In genomic region chr5:86172449-86173161, GRCm38 (mm10) we compare ENCODE assay signal across 8 mouse cellular contexts. TPM values are rescaled to one million over a fixed set of nuclear protein-coding genes. Genes with fewer than 3 reads are reported as not detected.
DNase-seq lines count a peak whose midpoint lies in the region; ATAC-seq and TF ChIP-seq lines count a peak whose summit lies in the region.

Uba6 (minus strand) TSS chr5:86172803.

- peak; percentile 98 to 99 for DNase-seq in heart, postnatal 10 days
- peak; percentile 98 for DNase-seq in large intestine, adult 2 months (ENCODE audit: low read depth, low spot score)
- DNase-seq in liver, postnatal 0 days = peak; percentile 100
- DNase-seq in testis, postnatal 10 days (ENCODE audit: low spot score) = peak; percentile 100

- H3K27ac ChIP-seq in ES-Bruce4 (ENCODE audit: insufficient read depth, low read length) = peak within 1 kb of the TSS; percentile 65
- peak within 1 kb of the TSS; percentile 94 for H3K27ac ChIP-seq in forebrain, embryonic 13.5 days
- peak within 1 kb of the TSS; percentile 82 for H3K27ac ChIP-seq in liver, postnatal 0 days (ENCODE audit: low read depth)
- peak within 1 kb of the TSS; percentile 95 for H3K27ac ChIP-seq in neural tube, embryonic 14.5 days (ENCODE audit: low read depth, low read length)

- H3K9me3 ChIP-seq in ES-Bruce4 (replicated peaks; ENCODE audit: control insufficient read depth, insufficient read depth, low read length, poor library complexity, severe bottlenecking) = no peaks in the 10 kb centered on the region
- no peaks in the 10 kb centered on the region for H3K9me3 ChIP-seq in forebrain, embryonic 13.5 days (replicated peaks)
- no peaks in the 10 kb centered on the region for H3K9me3 ChIP-seq in liver, postnatal 0 days (ENCODE audit: low read length)
- no peaks in the 10 kb centered on the region for H3K9me3 ChIP-seq in neural tube, embryonic 14.5 days (ENCODE audit: control insufficient read depth, low read length)

- TF ChIP-seq POLR2A in ES-Bruce4 (IDR thresholded peaks at IDR 0.05; ENCODE audit: insufficient read depth, low read length) = peak; percentile 86

- H3K4me1 ChIP-seq in ES-Bruce4 (ENCODE audit: control insufficient read depth, insufficient read depth, low read length) = peaks cover 2% of the 10 kb centered on the region
- H3K4me1 ChIP-seq in forebrain, embryonic 13.5 days = peaks cover 10% of the 10 kb centered on the region
- peaks cover 8% of the 10 kb centered on the region for H3K4me1 ChIP-seq in liver, postnatal 0 days (ENCODE audit: insufficient read depth)
- peaks cover 9% of the 10 kb centered on the region; the same call in 1 of the 2 replicates for H3K4me1 ChIP-seq in neural tube, embryonic 14.5 days (ENCODE audit: control insufficient read depth, insufficient read depth, low read length)

- H3K9ac ChIP-seq in ES-Bruce4 (ENCODE audit: low read depth, poor library complexity, severe bottlenecking) = peak within 1 kb of the TSS; percentile 65
- H3K9ac ChIP-seq in forebrain, embryonic 13.5 days = peak within 1 kb of the TSS; percentile 86
- peak within 1 kb of the TSS; percentile 66 for H3K9ac ChIP-seq in liver, postnatal 0 days (replicated peaks)
- peak within 1 kb of the TSS; percentile 92 for H3K9ac ChIP-seq in neural tube, embryonic 14.5 days (replicated peaks; ENCODE audit: low read depth, low read length)

- no peak for TF ChIP-seq CTCF in ES-Bruce4 (IDR thresholded peaks at IDR 0.05; ENCODE audit: low read depth, low read length)
- TF ChIP-seq CTCF in liver, postnatal 0 days (IDR thresholded peaks at IDR 0.05; ENCODE audit: low read depth) = no peak

- intact Hi-C loops in heart, postnatal 10 days (cut with DNase I) = loop anchor here (2.0 to 10.0 kb wide), 2 partner anchors 108 to 632 kb away; partner anchors contain the start of genes Cenpc1 and Ythdc1

- H3K4me3 ChIP-seq in ES-Bruce4 (ENCODE audit: low read depth, low read length) = peak within 1 kb of the TSS; percentile 78
- H3K4me3 ChIP-seq in forebrain, embryonic 13.5 days = peak within 1 kb of the TSS; percentile 84
- H3K4me3 ChIP-seq in liver, postnatal 0 days (ENCODE audit: low read depth, low read length) = peak within 1 kb of the TSS; percentile 70
- H3K4me3 ChIP-seq in neural tube, embryonic 14.5 days (ENCODE audit: low read depth, low read length) = peak within 1 kb of the TSS; percentile 90

- ATAC-seq in cerebellum, adult (ENCODE audit: insufficient number of reproducible peaks, low FRiP score, low TSS enrichment) = peak; percentile 97
- peak; percentile 99 for ATAC-seq in forebrain, embryonic 13.5 days
- ATAC-seq in liver, postnatal 0 days = peak; percentile 99
- ATAC-seq in neural tube, embryonic 14.5 days (ENCODE audit: low read depth) = peak; percentile 99

- peaks cover 4% of the 10 kb centered on the region for H3K36me3 ChIP-seq in ES-Bruce4 (ENCODE audit: control insufficient read depth, insufficient read depth, low read length, poor library complexity, severe bottlenecking)
- peaks cover 15% of the 10 kb centered on the region; the same call in 1 of the 2 replicates for H3K36me3 ChIP-seq in forebrain, embryonic 13.5 days (ENCODE audit: poor library complexity, severe bottlenecking)
- peaks cover 6% of the 10 kb centered on the region; the same call in 1 of the 2 replicates for H3K36me3 ChIP-seq in liver, postnatal 0 days (replicated peaks; ENCODE audit: insufficient read depth, low read length)
- peaks cover 3% of the 10 kb centered on the region; the same call in 1 of the 2 replicates for H3K36me3 ChIP-seq in neural tube, embryonic 14.5 days (ENCODE audit: control insufficient read depth, insufficient read depth, low read length)

- WGBS in forebrain, embryonic 13.5 days = under 1% methylated on average over 66 of the region's 67 CpGs
- under 1% methylated on average over 67 of the region's 67 CpGs for WGBS in large intestine, adult 2 months
- WGBS in liver, postnatal 0 days (ENCODE audit: insufficient replicate concordance) = 1% methylated on average over 65 of the region's 67 CpGs
- WGBS in neural tube, embryonic 14.5 days = 1% methylated on average over 57 of the region's 67 CpGs

- TF ChIP-seq EP300 in ES-Bruce4 (IDR thresholded peaks at IDR 0.05; ENCODE audit: insufficient read depth, low read depth, low read length) = peak; percentile 80
- no peak for TF ChIP-seq EP300 in liver, postnatal 0 days (IDR thresholded peaks at IDR 0.05; ENCODE audit: low read depth)

- peak within 1 kb of the TSS; percentile 79 for H3K4me2 ChIP-seq in forebrain, embryonic 13.5 days
- peak within 1 kb of the TSS; percentile 99 for H3K4me2 ChIP-seq in liver, postnatal 0 days (ENCODE audit: low read depth, low read length)
- peak within 1 kb of the TSS; percentile 84 for H3K4me2 ChIP-seq in neural tube, embryonic 14.5 days (ENCODE audit: low read depth, low read length)

- no peaks in the 10 kb centered on the region for H3K27me3 ChIP-seq in ES-Bruce4 (ENCODE audit: control insufficient read depth, insufficient read depth, low read length, poor library complexity, severe bottlenecking)
- no peaks in the 10 kb centered on the region for H3K27me3 ChIP-seq in forebrain, embryonic 13.5 days
- H3K27me3 ChIP-seq in liver, postnatal 0 days (ENCODE audit: insufficient read depth, low read length) = no peaks in the 10 kb centered on the region
- no peaks in the 10 kb centered on the region for H3K27me3 ChIP-seq in neural tube, embryonic 14.5 days (ENCODE audit: control insufficient read depth, insufficient read depth, low read length)

RNA-seq across cellular contexts. Expression of gene Uba6, which starts in this region (rescaled TPM):
- polyA plus RNA-seq in ES-Bruce4 (2011; ENCODE audit: insufficient read depth, insufficient read length, low read depth, missing spikeins) = 71.5 and 72.6 TPM in 2 replicates
- polyA plus RNA-seq in forebrain, embryonic 13.5 days (2015; fragmentation: Nextera tagmentation; extraction: Ambion mirVana) = 12.8 and 14.1 TPM in 2 replicates
- 1 to 10 TPM; 6.5 to 8.7 TPM for total RNA-seq in heart, postnatal 10 days (2021)
- 1.3 and 2.2 TPM in 2 replicates for polyA plus RNA-seq in large intestine, adult 2 months (2012; rRNA removed)
- polyA plus RNA-seq in liver, postnatal 0 days (2015; fragmentation: Nextera tagmentation; extraction: Ambion mirVana) = 1.9 and 2.0 TPM in 2 replicates
- polyA plus RNA-seq in neural tube, embryonic 14.5 days (2014; fragmentation: Nextera tagmentation; extraction: Ambion mirVana) = 20.4 and 21.9 TPM in 2 replicates

Comparison
In these comparisons a context has a peak if more than half of its experiments do, and no peak if none do; other contexts are left out.
1. Peak in every context shown above with its lines: DNase-seq, ATAC-seq, H3K4me3 ChIP-seq and H3K27ac ChIP-seq.